Mouse (Mus musculus): ENCODE measurements around the gene Atp8a1.

DNA sequence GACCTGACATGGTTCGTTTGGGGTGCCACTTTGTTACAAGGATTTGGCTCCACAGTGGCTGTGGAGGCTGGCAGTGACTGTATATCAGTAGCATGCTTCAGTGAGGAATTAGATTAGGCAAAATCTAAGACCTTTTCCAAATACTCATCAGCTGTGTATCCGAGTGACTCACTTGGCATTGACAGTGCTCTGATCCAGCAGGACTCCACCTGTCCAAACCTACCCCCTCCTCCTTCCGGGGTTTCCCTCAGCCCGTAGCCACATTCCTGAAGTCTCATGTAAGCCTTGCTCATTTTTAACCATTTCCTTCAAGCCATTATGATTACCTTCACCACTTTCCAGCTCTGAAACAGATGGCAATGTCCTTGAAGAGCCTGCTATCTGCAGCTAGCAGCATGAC lies 3.2 kb downstream of the Atp8a1 start:
- TF ChIP-seq GATA1 (IDR thresholded peaks at IDR 0.05; ENCODE audit: low read length) = no peak
- TF ChIP-seq TAL1 (IDR thresholded peaks at IDR 0.05; ENCODE audit: low read length) = no peak

Measured in erythroblast, embryonic 14.5 days (primary cell).